Mouse (Mus musculus) cerebellum, postnatal 10 days (tissue): ENCODE results near the gene Arl4d.

Experiments used
- DNase-seq, 2 experiments: peaks; one replicate each; pipeline ENCODE4 v3.0.0; 2021; ENCODE audit warnings: mixed read lengths in 2 of 2

The Arl4d gene

GRCm38 (mm10) chr11:101680634-101681325 lies 15.4 kb downstream of the Arl4d start:
- peak; percentile 50 to 57 for DNase-seq

- DNase-seq, result no peak
Measured at GRCm38 (mm10) chr11:101681968-101682367, 16.6 kb downstream of the Arl4d start.

- DNase-seq, result no peak
Measured at GRCm38 (mm10) chr11:101682410-101682960, 17.1 kb downstream of the Arl4d start.

GRCm38 (mm10) chr11:101687351-101688301 lies 22.3 kb downstream of the Arl4d start:
- peak; percentile 77 to 80 for DNase-seq

- peak; percentile 53 to 68 for DNase-seq
Measured at GRCm38 (mm10) chr11:101689701-101690113, 24.4 kb downstream of the Arl4d start.

- DNase-seq, result no peak
Measured at GRCm38 (mm10) chr11:101690326-101690725, 25.0 kb downstream of the Arl4d start.

GRCm38 (mm10) chr11:101695906-101696661 lies 30.7 kb downstream of the Arl4d start:
- DNase-seq, result peak; percentile 74 to 79

- no peak for DNase-seq
Measured at GRCm38 (mm10) chr11:101697156-101697861, 32.0 kb downstream of the Arl4d start.

- DNase-seq, result no peak
Measured at GRCm38 (mm10) chr11:101698114-101698513, 32.8 kb downstream of the Arl4d start.

- peak in 1 of 2 experiments; percentile 28 for DNase-seq
Measured at GRCm38 (mm10) chr11:101699556-101699955, 34.2 kb downstream of the Arl4d start.

GRCm38 (mm10) chr11:101699991-101700390 lies 34.6 kb downstream of the Arl4d start:
- peak; percentile 65 to 67 for DNase-seq

- DNase-seq, result peak; percentile 67 to 69
Measured at GRCm38 (mm10) chr11:101700446-101700845, 35.1 kb downstream of the Arl4d start.

GRCm38 (mm10) chr11:101704081-101704480 lies 38.7 kb downstream of the Arl4d start:
- no peak for DNase-seq

- no peak for DNase-seq
Measured at GRCm38 (mm10) chr11:101706764-101707448, 41.6 kb downstream of the Arl4d start.

GRCm38 (mm10) chr11:101708482-101708881 lies 43.1 kb downstream of the Arl4d start:
- DNase-seq, result no peak

- no peak for DNase-seq
Measured at GRCm38 (mm10) chr11:101712811-101713210, 47.5 kb downstream of the Arl4d start.

- DNase-seq, result no peak
Measured at GRCm38 (mm10) chr11:101714012-101714411, 48.7 kb downstream of the Arl4d start.
